Mouse (Mus musculus) hindbrain, embryonic 13.5 days (tissue): ENCODE measurements around the gene Alk. TPM values are rescaled to one million over a fixed set of nuclear protein-coding genes. Genes with fewer than 3 reads are reported as not detected.

Experiments
- ATAC-seq: fragments of 200-750 bp; cut with Nextera tagmentation; 2 replicates; pipeline ENCODE4 v1.8.0; 2017; ENCODE audit warnings: moderate TSS enrichment; ENCODE audit not compliant: low FRiP score
- H3K27ac ChIP-seq: fragments of 300-500 bp; sonication (generic); 2 replicates; pipeline ENCODE4 v1.5.1; 2015; ENCODE audit warnings: inconsistent platforms, mild to moderate bottlenecking, moderate library complexity
- H3K27me3 ChIP-seq: fragments of 300-500 bp; sonication (generic); 2 replicates; pipeline ENCODE4 v1.6.1; 2015; ENCODE audit warnings: mild to moderate bottlenecking, inconsistent platforms
- H3K36me3 ChIP-seq: fragments of 300-500 bp; sonication (generic); 2 replicates; pipeline ENCODE4 v1.6.1; 2015; ENCODE audit warnings: mild to moderate bottlenecking, inconsistent platforms
- H3K4me1 ChIP-seq: fragments of 300-500 bp; sonication (generic); replicated peaks from 2 replicates; pipeline ENCODE4 v1.6.1; 2015; ENCODE audit warnings: inconsistent platforms
- H3K4me2 ChIP-seq: fragments of 300-500 bp; sonication (generic); 2 replicates; pipeline ENCODE4 v1.6.1; 2015; ENCODE audit warnings: inconsistent platforms, mild to moderate bottlenecking, moderate library complexity
- H3K4me3 ChIP-seq: fragments of 300-500 bp; sonication (generic); 2 replicates; pipeline ENCODE4 v1.5.1; 2015; ENCODE audit warnings: mild to moderate bottlenecking, inconsistent platforms
- H3K9ac ChIP-seq: fragments of 300-500 bp; sonication (generic); 2 replicates; pipeline ENCODE4 v1.6.1; 2015; ENCODE audit warnings: mild to moderate bottlenecking, inconsistent platforms
- H3K9me3 ChIP-seq: fragments of 300-500 bp; sonication (generic); 2 replicates; pipeline ENCODE4 v1.6.1; 2016; ENCODE audit warnings: inconsistent platforms
- WGBS: fragments of 180-500 bp; shearing (Covaris S2); methylation state at CpG from one replicate; pipeline ENCODE4 v1.1.7; 2015; 5-methylcytosine and 5-hydroxymethylcytosine counted together
- polyA plus RNA-seq: library from polyadenylated mRNA; unstranded; fragments of >200 nt; fragmentation: Nextera tagmentation; extraction: Ambion mirVana; gene quantifications from 2 replicates; pipeline ENCODE4 v1.2.1, GENCODE M21; 2015

The Alk gene
- polyA plus RNA-seq, 1 experiment from 2014 or later = 3.4 TPM

DNA sequence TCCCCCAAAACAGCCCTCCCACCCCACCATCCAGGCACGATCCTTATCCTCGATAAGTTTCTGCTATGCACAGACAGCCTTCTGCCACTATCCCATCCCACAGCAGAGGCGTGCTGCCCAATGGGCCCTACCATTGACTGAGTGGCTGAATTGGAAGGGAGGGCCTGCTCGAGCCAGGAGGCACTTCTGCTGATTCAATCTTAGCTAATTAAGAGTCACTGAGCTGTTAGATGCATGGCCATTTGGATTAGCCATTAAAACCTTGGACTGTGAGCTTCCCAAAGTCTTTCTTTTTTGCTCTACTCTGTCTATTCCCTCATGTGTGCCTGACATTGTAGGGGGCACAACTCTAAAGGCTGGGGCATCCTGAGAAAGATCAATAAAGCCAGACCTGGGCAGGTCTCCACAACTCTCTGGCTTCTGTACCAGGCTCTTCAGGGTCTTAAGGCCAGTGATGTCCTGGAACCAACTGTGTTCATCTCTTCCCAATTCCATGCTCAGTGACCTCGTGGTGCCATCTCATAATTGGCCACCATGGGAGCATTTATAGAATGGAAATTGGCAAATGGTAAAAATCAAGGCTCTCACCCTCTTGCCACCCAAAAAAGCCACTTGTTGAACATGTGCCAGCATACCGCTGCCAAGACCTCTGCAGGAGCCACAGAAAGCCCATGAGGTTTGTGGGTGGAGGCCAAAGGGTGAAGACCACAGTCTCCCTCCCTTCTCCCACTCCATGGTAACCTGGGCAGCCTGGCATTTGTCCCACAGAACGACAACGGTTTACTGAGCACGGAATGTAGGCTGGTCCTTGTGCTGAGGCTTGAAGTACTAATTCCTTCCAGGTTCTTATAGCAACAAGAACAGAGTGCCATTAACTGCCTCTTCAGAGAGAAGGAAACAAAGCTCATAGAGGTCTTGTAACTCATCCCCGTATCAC lies 582.4 kb downstream of the Alk start:
- 70% methylated on average over 10 of the region's 10 CpGs for WGBS
- Histone ChIP-seq H3K9me3 (no peaks in the 10 kb centered on the region), H3K4me2 (no peak overlapping the region), H3K27me3 (no peaks in the 10 kb centered on the region), H3K36me3 (no peaks in the 10 kb centered on the region), H3K9ac (no peak overlapping the region), H3K27ac (no peak overlapping the region), H3K4me1 (0 out of 2 replicates have a peak, but pooled peaks cover 7% of the 10 kb centered on the region), H3K4me3 (no peak overlapping the region)
- peak; percentile 61; the same call in 1 of the 2 replicates for ATAC-seq

DNA sequence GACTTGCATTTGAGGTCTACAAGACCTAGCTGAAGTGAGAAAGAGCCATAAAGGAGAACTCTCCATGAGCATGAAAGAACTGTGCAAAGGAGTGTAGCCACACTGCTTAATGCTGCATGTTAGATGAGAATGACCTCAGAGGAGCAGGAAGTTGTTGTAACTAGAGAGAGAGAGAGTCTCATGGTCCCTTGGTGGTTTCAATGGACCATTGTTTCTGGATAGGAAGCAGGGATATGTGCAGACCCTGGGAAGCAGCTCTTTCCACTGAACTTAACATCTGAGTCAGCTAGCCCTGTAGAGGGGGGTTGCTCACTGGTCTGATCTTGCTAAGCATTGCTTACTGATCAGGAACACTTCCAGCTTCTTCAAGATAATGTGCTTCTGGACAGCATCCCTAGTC lies 587.1 kb downstream of the Alk start:
- H3K4me1 ChIP-seq = no peaks in the 10 kb centered on the region
- no peak overlapping the region for H3K4me3 ChIP-seq
- H3K4me2 ChIP-seq = no peak overlapping the region
- no peaks in the 10 kb centered on the region for H3K36me3 ChIP-seq
- no peak overlapping the region for H3K27ac ChIP-seq
- no peaks in the 10 kb centered on the region for H3K27me3 ChIP-seq
- ATAC-seq = no peak
- no peak overlapping the region for H3K9ac ChIP-seq
- H3K9me3 ChIP-seq = no peaks in the 10 kb centered on the region

DNA sequence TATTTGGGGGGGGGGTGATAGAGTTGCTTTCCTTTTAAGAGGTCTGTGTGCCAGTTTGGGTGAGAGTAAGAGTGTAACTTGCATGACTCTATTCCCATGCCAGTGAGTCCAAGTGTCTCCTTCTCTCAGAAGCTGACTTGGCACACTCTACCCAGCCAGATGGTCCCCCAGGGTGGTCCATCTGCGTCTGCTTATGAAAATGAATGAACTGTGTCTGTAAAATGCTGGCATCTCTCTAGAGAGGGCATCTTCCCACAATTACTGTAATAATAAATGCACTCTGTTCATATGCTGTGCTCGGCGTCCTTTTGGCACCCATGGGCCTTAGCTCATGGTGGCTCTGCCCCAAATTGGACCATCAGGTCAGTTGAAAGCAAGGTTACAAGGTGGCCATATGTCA lies 589.2 kb downstream of the Alk start:
- Histone ChIP-seq H3K4me1 (no peaks in the 10 kb centered on the region), H3K27ac (no peak overlapping the region), H3K27me3 (no peaks in the 10 kb centered on the region), H3K36me3 (no peaks in the 10 kb centered on the region), H3K4me2 (no peak overlapping the region), H3K9me3 (no peaks in the 10 kb centered on the region), H3K4me3 (no peak overlapping the region), H3K9ac (no peak overlapping the region)
- 54% methylated on average over 3 of the region's 3 CpGs for WGBS
- no peak for ATAC-seq

DNA sequence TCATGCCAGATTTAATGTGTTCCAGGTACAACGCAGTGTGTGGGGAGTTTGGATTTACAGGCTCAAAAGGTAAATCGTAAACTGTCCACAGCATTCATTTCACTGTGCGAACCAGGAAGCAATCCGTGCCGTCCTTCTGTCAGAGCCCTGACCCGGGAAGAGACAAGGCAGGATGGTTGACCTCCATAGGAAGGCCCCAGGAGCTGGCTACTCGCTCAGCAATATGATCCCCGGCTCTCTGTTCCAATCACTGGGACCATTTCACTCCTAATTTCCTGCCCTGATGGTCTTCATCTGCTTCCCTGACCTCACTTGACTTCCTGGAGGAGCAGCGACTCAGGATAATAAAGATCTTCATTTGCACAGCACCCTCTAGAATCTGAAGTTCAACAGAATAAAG lies 591.7 kb downstream of the Alk start:
- Histone ChIP-seq H3K27me3 (no peaks in the 10 kb centered on the region), H3K4me1 (no peaks in the 10 kb centered on the region), H3K4me3 (no peak overlapping the region), H3K36me3 (no peaks in the 10 kb centered on the region), H3K9ac (no peak overlapping the region), H3K4me2 (no peak overlapping the region), H3K9me3 (no peaks in the 10 kb centered on the region), H3K27ac (no peak overlapping the region)
- ATAC-seq = no peak
- 79% methylated on average over 9 of the region's 9 CpGs for WGBS

DNA sequence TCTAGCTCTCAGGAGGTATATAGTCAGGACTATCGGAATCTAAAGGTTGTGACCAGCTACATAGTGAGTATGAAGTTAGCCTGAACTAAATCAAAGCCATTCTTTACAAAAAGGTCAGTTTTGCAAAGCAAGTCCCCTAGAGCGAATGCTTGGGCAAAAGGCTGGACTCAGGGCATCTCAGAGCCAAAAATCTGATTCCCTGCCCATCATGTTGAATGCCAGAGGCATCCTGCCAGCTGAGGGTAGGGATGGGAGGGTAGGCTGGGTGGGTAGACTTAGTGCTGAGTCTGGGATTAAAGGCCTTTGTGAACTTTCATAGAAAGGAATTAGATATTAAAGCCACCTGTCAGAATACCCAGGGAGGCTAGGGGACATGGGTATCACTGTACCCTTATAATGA lies 594.6 kb downstream of the Alk start:
- Histone ChIP-seq H3K4me3 (no peak overlapping the region), H3K27me3 (no peaks in the 10 kb centered on the region), H3K9ac (no peak overlapping the region), H3K4me2 (no peak overlapping the region), H3K36me3 (no peaks in the 10 kb centered on the region), H3K27ac (no peak overlapping the region), H3K9me3 (no peaks in the 10 kb centered on the region), H3K4me1 (no peaks in the 10 kb centered on the region)
- WGBS = 90% methylated on average over 2 of the region's 2 CpGs
- no peak for ATAC-seq

DNA sequence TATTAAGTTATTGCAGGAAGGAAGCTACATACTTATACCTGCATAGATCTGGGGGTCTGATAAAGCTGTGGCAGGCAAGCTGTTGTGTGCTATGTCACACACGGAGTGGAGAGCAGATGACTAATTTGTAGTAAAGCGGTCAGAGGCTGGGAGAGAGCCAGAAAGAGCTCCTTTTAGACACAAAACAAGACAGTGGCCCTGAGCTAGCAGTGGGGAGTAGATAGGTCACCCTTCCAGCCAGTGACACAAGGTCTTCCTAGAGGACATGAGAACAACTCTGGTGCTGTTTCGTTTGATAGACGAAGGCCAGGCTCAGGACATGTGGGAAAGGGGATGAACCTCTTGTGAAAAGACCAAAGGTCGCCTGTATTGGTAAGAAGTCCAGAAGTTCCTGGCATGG lies 596.0 kb downstream of the Alk start:
- Histone ChIP-seq H3K4me3 (no peak overlapping the region), H3K36me3 (no peaks in the 10 kb centered on the region), H3K9ac (no peak overlapping the region), H3K4me2 (no peak overlapping the region), H3K9me3 (no peaks in the 10 kb centered on the region), H3K27ac (no peak overlapping the region), H3K27me3 (no peaks in the 10 kb centered on the region), H3K4me1 (no peaks in the 10 kb centered on the region)
- no peak for ATAC-seq
- WGBS = 81% methylated on average over 5 of the region's 5 CpGs

DNA sequence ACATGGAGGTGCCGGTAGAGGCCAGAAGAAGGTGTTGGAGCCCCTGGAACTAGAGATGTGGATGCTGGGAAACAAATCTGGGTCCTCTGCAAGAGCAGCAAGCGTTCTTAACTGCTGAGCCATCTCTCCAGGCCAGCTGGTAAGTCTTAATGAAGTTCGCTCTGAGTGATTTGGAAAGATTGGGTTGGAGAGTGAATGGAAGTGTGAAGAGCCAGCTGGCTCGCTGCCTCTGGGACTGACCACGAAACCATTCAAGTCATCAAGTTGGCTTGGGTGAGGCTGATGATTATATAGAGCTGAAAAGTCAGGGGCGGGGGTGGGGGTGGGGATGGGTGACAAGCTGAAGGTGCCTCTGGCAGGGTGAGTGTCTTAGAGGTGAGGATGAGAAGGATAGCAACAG lies 599.1 kb downstream of the Alk start:
- no peaks in the 10 kb centered on the region for H3K9me3 ChIP-seq
- H3K36me3 ChIP-seq = no peaks in the 10 kb centered on the region
- 84% methylated on average over 6 of the region's 6 CpGs for WGBS
- H3K4me2 ChIP-seq = no peak overlapping the region
- H3K27me3 ChIP-seq = no peaks in the 10 kb centered on the region
- H3K4me1 ChIP-seq = no peaks in the 10 kb centered on the region
- no peak overlapping the region for H3K9ac ChIP-seq
- H3K27ac ChIP-seq = no peak overlapping the region
- H3K4me3 ChIP-seq = no peak overlapping the region
- ATAC-seq = no peak

DNA sequence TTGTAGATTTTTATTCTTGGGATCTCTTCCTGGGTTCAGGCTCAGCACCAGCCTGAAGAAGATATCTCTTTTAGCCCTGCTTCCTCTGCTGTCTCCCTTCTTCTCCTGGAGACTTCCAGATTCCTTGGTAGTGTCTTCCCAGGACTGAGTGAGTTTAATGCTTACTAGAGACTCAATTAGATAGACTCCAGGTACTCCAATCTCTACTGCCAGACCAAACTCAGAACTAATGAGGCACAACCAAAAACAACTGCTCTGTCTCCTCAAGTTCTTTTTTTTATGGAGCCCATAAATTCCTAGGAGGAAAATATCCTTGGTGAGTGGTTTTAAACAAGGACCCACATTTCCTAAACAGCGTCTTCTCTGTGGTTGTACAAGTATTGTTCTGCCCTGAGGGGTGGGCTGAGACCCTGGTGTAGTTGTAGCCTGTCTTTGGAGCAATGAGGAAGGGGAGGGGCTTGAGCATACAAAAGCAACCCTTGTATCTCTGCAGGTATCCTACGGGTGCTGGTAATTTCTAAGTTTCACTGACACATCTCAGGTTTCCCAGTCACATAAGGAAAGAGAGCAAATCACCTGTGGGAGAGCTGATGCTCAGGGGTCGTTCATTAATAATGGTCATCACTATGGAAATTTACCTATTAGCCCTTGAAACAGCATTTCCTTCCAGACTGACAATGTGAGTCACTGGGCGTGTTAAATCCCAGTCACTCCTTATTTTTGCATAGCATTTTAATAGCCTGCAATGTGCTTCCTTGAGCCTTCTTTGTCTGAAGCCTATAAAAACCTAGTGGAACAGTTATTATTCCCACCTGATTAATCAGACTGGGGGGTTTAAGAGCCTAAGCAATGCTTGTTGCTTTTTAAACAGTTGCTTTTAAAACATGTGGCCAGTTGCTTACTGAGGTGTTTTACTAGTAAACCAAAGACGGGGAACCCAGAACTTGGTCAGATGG lies 604.6 kb downstream of the Alk start:
- no peak overlapping the region for H3K4me3 ChIP-seq
- no peaks in the 10 kb centered on the region for H3K9me3 ChIP-seq
- no peak overlapping the region for H3K27ac ChIP-seq
- WGBS = 68% methylated on average over 5 of the region's 5 CpGs
- no peak overlapping the region for H3K4me2 ChIP-seq
- no peaks in the 10 kb centered on the region for H3K4me1 ChIP-seq
- H3K27me3 ChIP-seq = no peaks in the 10 kb centered on the region
- no peaks in the 10 kb centered on the region for H3K36me3 ChIP-seq
- H3K9ac ChIP-seq = no peak overlapping the region
- ATAC-seq = no peak

DNA sequence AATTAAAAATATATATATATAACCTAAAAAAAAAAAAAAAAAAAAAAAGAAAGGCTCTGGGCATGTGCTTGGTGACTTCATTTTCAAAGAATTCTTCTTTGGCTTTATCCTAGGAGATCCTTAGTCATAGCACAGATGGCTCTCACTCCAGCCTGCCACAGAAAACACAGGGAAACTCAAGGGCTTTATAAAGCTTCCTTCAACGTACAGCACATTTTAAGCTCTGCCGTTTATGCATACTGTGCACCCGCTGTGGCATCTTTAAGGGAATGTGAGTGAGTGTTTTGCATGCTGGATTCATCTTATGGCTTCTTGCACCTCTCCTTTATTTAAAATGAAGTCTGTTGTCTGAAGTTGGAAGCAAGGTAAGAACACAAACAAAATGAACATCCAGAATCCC lies 606.7 kb downstream of the Alk start:
- Histone ChIP-seq H3K9me3 (no peaks in the 10 kb centered on the region), H3K4me3 (no peak overlapping the region), H3K27ac (no peak overlapping the region), H3K36me3 (no peaks in the 10 kb centered on the region), H3K9ac (no peak overlapping the region), H3K4me1 (no peaks in the 10 kb centered on the region), H3K27me3 (no peaks in the 10 kb centered on the region), H3K4me2 (no peak overlapping the region)
- WGBS = 81% methylated on average over 3 of the region's 3 CpGs
- ATAC-seq = no peak

DNA sequence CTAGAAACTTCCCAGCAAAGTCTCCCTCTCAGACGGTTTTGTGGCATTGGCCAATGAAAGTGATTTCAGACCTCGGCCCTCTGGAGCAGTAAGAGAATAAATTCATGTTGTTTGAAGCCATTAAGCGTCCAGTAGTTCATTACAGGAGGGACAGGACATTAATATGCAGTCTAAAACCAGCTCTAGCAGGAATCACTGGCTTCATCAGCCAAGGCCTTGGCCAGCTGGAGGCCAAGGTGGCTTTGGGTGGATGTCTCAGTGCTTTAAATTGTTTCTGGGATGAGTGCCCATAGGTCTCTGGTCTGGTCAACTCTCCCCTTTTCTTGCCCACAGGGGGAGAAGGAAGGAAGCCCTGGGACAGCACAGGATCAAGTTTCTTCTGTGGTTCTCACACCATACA lies 608.9 kb downstream of the Alk start:
- Histone ChIP-seq H3K36me3 (no peaks in the 10 kb centered on the region), H3K27me3 (no peaks in the 10 kb centered on the region), H3K27ac (no peak overlapping the region), H3K9me3 (no peaks in the 10 kb centered on the region), H3K4me3 (no peak overlapping the region), H3K4me2 (no peak overlapping the region), H3K9ac (no peak overlapping the region), H3K4me1 (no peaks in the 10 kb centered on the region)
- ATAC-seq = no peak
- 84% methylated on average over 3 of the region's 3 CpGs for WGBS

DNA sequence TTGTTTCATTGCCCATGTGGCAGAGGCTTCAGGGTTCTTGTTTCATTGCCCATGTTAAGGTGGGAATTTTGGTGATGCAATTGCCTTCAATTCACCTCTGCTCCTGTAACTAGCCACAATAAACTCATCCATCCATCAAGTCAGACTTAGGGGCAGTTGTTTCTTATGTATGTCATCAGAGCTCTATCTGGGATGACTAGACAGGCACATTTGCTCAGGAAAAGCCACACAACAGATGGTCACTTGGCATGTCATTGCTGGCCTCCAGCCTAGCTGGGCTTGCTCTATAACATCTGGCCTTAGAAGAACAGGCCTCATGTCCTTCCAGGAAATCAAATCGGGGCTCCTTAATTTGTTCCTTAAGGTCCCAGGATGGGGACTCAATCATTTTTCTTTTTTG lies 610.3 kb downstream of the Alk start:
- ATAC-seq = no peak
- Histone ChIP-seq H3K4me3 (no peak overlapping the region), H3K36me3 (no peaks in the 10 kb centered on the region), H3K27ac (no peak overlapping the region), H3K9me3 (no peaks in the 10 kb centered on the region), H3K4me2 (no peak overlapping the region), H3K27me3 (no peaks in the 10 kb centered on the region), H3K4me1 (0 out of 2 replicates have a peak, but pooled peaks cover 5% of the 10 kb centered on the region), H3K9ac (no peak overlapping the region)
- WGBS = 97% methylated on average over 1 of the region's 1 CpGs

DNA sequence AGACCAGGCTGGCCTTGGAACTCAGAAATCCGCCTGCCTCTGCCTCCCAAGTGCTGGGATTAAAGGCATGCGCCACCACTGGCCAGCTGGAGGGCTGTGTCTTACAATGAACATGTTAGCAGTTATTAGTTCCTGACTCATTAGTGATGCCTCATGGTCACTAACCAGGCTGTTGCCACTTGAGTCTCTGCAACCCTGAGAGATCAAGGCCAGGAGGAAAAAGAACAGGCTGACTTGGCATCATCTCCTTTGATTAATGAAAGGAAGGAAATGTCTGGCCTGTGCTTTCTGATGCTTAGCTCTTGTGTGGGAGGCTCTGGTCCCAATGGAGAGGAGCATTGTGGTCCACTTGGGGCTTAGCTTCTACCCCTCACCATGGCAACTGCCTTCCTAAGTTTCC lies 611.4 kb downstream of the Alk start:
- ATAC-seq = no peak

More for the DNA sequence above, 611.4 kb downstream of the Alk start:
- Histone ChIP-seq H3K36me3 (no peaks in the 10 kb centered on the region), H3K4me2 (no peak overlapping the region), H3K4me3 (no peak overlapping the region), H3K9ac (no peak overlapping the region), H3K9me3 (no peaks in the 10 kb centered on the region), H3K27ac (no peak overlapping the region), H3K4me1 (0 out of 2 replicates have a peak, but pooled peaks cover 10% of the 10 kb centered on the region), H3K27me3 (no peaks in the 10 kb centered on the region)
- 96% methylated on average over 2 of the region's 2 CpGs for WGBS
